8 mouse cellular contexts compared by ENCODE assay signal in the genomic region with DNA sequence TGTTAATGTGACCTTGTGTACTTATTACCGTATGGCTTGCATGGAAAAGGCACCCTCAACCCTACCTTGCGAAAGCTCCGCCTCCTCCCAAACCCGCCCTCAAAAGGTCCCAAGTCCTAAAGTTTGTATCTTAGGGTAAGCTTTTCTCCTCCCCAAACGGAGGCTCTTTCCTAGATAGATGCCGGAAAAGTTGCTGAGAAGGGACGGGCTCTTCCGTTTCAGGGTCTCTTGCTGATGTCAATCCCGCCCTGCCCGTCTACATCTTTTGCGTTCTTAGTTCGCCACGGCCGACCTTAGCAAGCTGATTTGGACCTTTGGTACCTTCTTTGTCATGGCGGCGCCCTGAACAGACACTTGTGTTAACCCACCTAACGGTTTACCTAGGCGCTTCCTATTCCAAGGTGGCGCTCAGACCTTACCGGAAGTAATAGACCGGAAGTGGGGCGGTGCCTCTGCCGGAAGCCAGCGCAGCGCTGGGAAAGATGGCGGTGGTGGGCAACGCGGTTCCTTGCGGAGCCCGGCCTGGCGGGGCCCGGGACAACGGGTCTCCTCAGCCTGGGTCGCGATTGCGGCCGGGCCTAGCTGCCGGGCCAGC. TPM values are rescaled to one million over a fixed set of nuclear protein-coding genes. Genes with fewer than 3 reads are reported as not detected.
DNase-seq lines count a peak whose midpoint lies in the region; ATAC-seq and TF ChIP-seq lines count a peak whose summit lies in the region.

A gene (plus strand): TSS at position 391 of the 595 bp plus-strand sequence.
A gene (minus strand): TSS at position 406 of the 595 bp plus-strand sequence.

- peak within 1 kb of the TSS; percentile 56 for H3K27ac ChIP-seq in cerebellum, adult 2 months (ENCODE audit: insufficient read depth, low read length)
- peak within 1 kb of the TSS; percentile 97 for H3K27ac ChIP-seq in hindbrain, embryonic 10.5 days
- peak within 1 kb of the TSS; percentile 79 for H3K27ac ChIP-seq in lung, postnatal 0 days (ENCODE audit: low read length)

- H3K36me3 ChIP-seq in hindbrain, embryonic 10.5 days = peaks cover 34% of the 10 kb centered on the region
- H3K36me3 ChIP-seq in lung, postnatal 0 days (ENCODE audit: insufficient read depth, low read length) = no peaks in the 10 kb centered on the region; the same call in 1 of the 2 replicates

- H3K4me1 ChIP-seq in cerebellum, adult 2 months (ENCODE audit: control insufficient read depth, insufficient read depth, low read length) = peaks cover 4% of the 10 kb centered on the region; the same call in 1 of the 2 replicates
- peaks cover 28% of the 10 kb centered on the region for H3K4me1 ChIP-seq in hindbrain, embryonic 10.5 days (replicated peaks)
- peaks cover 7% of the 10 kb centered on the region; the same call in 1 of the 2 replicates for H3K4me1 ChIP-seq in lung, postnatal 0 days (ENCODE audit: insufficient read depth, low read depth, low read length)

- no peaks in the 10 kb centered on the region for H3K27me3 ChIP-seq in cerebellum, adult 2 months (ENCODE audit: control insufficient read depth, insufficient read depth, low read length)
- H3K27me3 ChIP-seq in hindbrain, embryonic 10.5 days (ENCODE audit: insufficient read depth, poor library complexity, severe bottlenecking) = no peaks in the 10 kb centered on the region
- no peaks in the 10 kb centered on the region for H3K27me3 ChIP-seq in lung, postnatal 0 days (replicated peaks; ENCODE audit: insufficient read depth, low read length)

- peak; percentile 80 for DNase-seq in MEL-GATA-1-ER (ENCODE audit: extremely low read depth, low read depth)
- peak; percentile 90 to 91 for DNase-seq in cerebellum, adult 2 months
- peak; percentile 89 for DNase-seq in forelimb bud, embryonic 11.5 days (ENCODE audit: low read depth, low spot score)
- peak; percentile 92 for DNase-seq in hindbrain, embryonic 10.5 days (ENCODE audit: low spot score)
- DNase-seq in layer of hippocampus, adult 9-11 months = peak; percentile 86
- peak; percentile 95 for DNase-seq in lung, postnatal 0 days (ENCODE audit: low spot score)
- peak; percentile 80 for DNase-seq in ovary, postnatal 14 days (ENCODE audit: low spot score)
- DNase-seq in thymus, postnatal 14 days = peak; percentile 94

- H3K9me3 ChIP-seq in hindbrain, embryonic 10.5 days = no peaks in the 10 kb centered on the region
- H3K9me3 ChIP-seq in lung, postnatal 0 days (ENCODE audit: low read length) = no peaks in the 10 kb centered on the region

- 1% methylated on average over 38 of the region's 38 CpGs for WGBS in cerebellum, adult 2 months
- WGBS in hindbrain, embryonic 10.5 days = under 1% methylated on average over 38 of the region's 38 CpGs
- WGBS in lung, postnatal 0 days = under 1% methylated on average over 38 of the region's 38 CpGs

- TF ChIP-seq CTCF in cerebellum, adult 2 months (IDR thresholded peaks at IDR 0.05; ENCODE audit: borderline replicate concordance, insufficient read depth, low read depth, low read length) = no peak
- TF ChIP-seq CTCF in lung, postnatal 0 days (IDR thresholded peaks at IDR 0.05) = peak; percentile 28

- peak within 1 kb of the TSS; percentile 97 for H3K4me2 ChIP-seq in lung, postnatal 0 days (replicated peaks; ENCODE audit: low read depth, low read length)

- peak within 1 kb of the TSS; percentile 88 for H3K9ac ChIP-seq in lung, postnatal 0 days (replicated peaks; ENCODE audit: low read depth)

- no peak for TF ChIP-seq EP300 in lung, postnatal 0 days (IDR thresholded peaks at IDR 0.05)

- TF ChIP-seq POLR2A in cerebellum, adult 2 months (IDR thresholded peaks at IDR 0.05; ENCODE audit: borderline replicate concordance, insufficient read depth, low read length) = peak; percentile 92

- ATAC-seq in lung, postnatal 0 days = peak; percentile 97

- peak within 1 kb of the TSS; percentile 99 for H3K4me3 ChIP-seq in cerebellum, adult 2 months (replicated peaks; ENCODE audit: insufficient read depth, low read depth, low read length)
- peak within 1 kb of the TSS; percentile 100 for H3K4me3 ChIP-seq in hindbrain, embryonic 10.5 days
- H3K4me3 ChIP-seq in lung, postnatal 0 days (ENCODE audit: low read depth, low read length) = peak within 1 kb of the TSS; percentile 97

RNA-seq across cellular contexts. Expression of the first gene that starts in this region (rescaled TPM):
- 54.4 and 59.7 TPM in 2 replicates for polyA plus RNA-seq in cerebellum, adult 2 months (2012; rRNA removed)
- 61.1 and 61.6 TPM in 2 replicates for polyA plus RNA-seq in hindbrain, embryonic 10.5 days (2016; fragmentation: Nextera tagmentation; extraction: Ambion mirVana)
- 21.2 and 21.6 TPM in 2 replicates for polyA plus RNA-seq in lung, postnatal 0 days (2015; fragmentation: Nextera tagmentation; extraction: Ambion mirVana)

RNA-seq across cellular contexts. Expression of the second gene that starts in this region (rescaled TPM):
- polyA plus RNA-seq in cerebellum, adult 2 months (2012; rRNA removed) = 30.6 and 31.4 TPM in 2 replicates
- 31.5 and 33.1 TPM in 2 replicates for polyA plus RNA-seq in hindbrain, embryonic 10.5 days (2016; fragmentation: Nextera tagmentation; extraction: Ambion mirVana)
- polyA plus RNA-seq in lung, postnatal 0 days (2015; fragmentation: Nextera tagmentation; extraction: Ambion mirVana) = 12.8 and 13.2 TPM in 2 replicates

Comparison
In these comparisons a context has a peak if more than half of its experiments do, and no peak if none do; other contexts are left out.
1. Peak in every context shown above with its lines: DNase-seq, ATAC-seq, H3K4me3 ChIP-seq and H3K27ac ChIP-seq.